Mouse (Mus musculus): ENCODE data around the gene Trpm1. TPM values are rescaled to one million over a fixed set of nuclear protein-coding genes. Genes with fewer than 3 reads are reported as not detected.

The Trpm1 gene
- total and polyA plus RNA-seq, 2 experiments from 2014 or later: 0.45 TPM; not detected in 1

GRCm38 (mm10) chr7:64163890-64164289 lies 10.3 kb downstream of the Trpm1 start:
- WGBS: 93% methylated on average over 1 of the region's 1 CpGs
- no peaks in the 10 kb centered on the region for H3K36me3 ChIP-seq (ENCODE audit: insufficient read depth)
- TF ChIP-seq CTCF (IDR thresholded peaks at IDR 0.05; ENCODE audit: low read depth): no peak
- no peaks in the 10 kb centered on the region for H3K4me1 ChIP-seq (ENCODE audit: insufficient read depth)
- no peak overlapping the region for H3K4me2 ChIP-seq (ENCODE audit: low read depth)
- no peak overlapping the region for H3K27ac ChIP-seq (ENCODE audit: low read depth, low read length)
- H3K9ac ChIP-seq: no peak overlapping the region
- ATAC-seq (no peak), DNase-seq (no peak)
- no peaks in the 10 kb centered on the region for H3K9me3 ChIP-seq (ENCODE audit: low read length)
- no peaks in the 10 kb centered on the region for H3K27me3 ChIP-seq (ENCODE audit: insufficient read depth, low read length)
- H3K4me3 ChIP-seq (ENCODE audit: low read depth, low read length): no peak overlapping the region

DNA sequence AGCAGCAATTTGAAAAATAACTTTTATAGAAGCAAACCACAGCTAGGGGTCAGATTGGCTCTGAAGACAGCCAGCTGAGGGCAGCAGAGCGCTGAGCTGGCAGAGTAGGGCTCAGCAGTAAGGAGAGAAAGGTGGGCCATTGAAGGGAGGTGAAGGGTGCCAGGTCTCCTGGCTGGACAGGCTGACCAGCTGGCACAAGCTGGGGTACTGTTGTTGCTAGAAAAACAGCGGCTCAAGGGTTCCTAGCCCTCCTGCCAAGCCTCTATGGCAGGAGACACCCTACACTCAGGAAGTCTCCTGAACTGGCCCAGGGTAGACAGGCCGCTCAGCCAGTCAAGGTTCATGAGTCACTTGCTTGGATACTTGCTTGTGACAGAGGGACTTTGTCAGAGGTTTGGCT lies 11.4 kb downstream of the Trpm1 start:
- peak; percentile 55 for DNase-seq
- ATAC-seq: peak; percentile 66

DNA sequence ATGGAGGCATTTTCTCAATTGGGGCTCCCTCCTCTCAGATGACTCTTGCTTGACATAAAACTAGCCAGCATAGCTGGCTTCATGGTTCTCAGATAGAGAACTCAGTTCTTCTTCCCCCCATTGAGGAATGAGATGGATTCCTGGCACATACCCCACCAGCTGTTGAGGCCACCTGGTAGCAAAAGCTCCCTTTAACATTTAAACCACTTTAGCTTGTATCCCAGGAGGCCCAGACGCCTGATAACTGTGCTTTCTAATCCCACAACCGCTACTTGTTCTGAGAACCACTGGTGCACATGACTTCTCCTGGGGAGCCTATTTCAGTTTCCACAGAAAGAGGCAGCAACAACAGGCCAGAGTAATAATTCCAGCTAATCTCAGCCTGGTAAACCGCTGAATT lies 12.4 kb downstream of the Trpm1 start:
- Histone ChIP-seq H3K4me1 (ENCODE audit: insufficient read depth) (no peaks in the 10 kb centered on the region), H3K9me3 (ENCODE audit: low read length) (no peaks in the 10 kb centered on the region), H3K4me2 (ENCODE audit: low read depth) (no peak overlapping the region), H3K9ac (no peak overlapping the region), H3K4me3 (ENCODE audit: low read depth, low read length) (no peak overlapping the region), H3K36me3 (ENCODE audit: insufficient read depth) (no peaks in the 10 kb centered on the region), H3K27ac (ENCODE audit: low read depth, low read length) (no peak overlapping the region), H3K27me3 (ENCODE audit: insufficient read depth, low read length) (no peaks in the 10 kb centered on the region)
- TF ChIP-seq CTCF (IDR thresholded peaks at IDR 0.05; ENCODE audit: low read depth): no peak
- DNase-seq (no peak), ATAC-seq (no peak)
- WGBS: 61% methylated on average over 3 of the region's 3 CpGs

More for the DNA sequence above, 11.4 kb downstream of the Trpm1 start:
- peak; percentile 80 for TF ChIP-seq CTCF (IDR thresholded peaks at IDR 0.05; ENCODE audit: low read depth)
- Histone ChIP-seq H3K27ac (ENCODE audit: low read depth, low read length) (no peak overlapping the region), H3K27me3 (ENCODE audit: insufficient read depth, low read length) (no peaks in the 10 kb centered on the region), H3K4me2 (ENCODE audit: low read depth) (no peak overlapping the region), H3K4me1 (ENCODE audit: insufficient read depth) (no peaks in the 10 kb centered on the region), H3K9ac (no peak overlapping the region), H3K36me3 (ENCODE audit: insufficient read depth) (no peaks in the 10 kb centered on the region), H3K4me3 (ENCODE audit: low read depth, low read length) (no peak overlapping the region), H3K9me3 (ENCODE audit: low read length) (no peaks in the 10 kb centered on the region)
- 56% methylated on average over 3 of the region's 3 CpGs for whole genome bisulfite sequencing

GRCm38 (mm10) chr7:64166724-64167123 lies 13.1 kb downstream of the Trpm1 start:
- H3K4me2 ChIP-seq (ENCODE audit: low read depth): no peak overlapping the region
- no peak overlapping the region for H3K27ac ChIP-seq (ENCODE audit: low read depth, low read length)
- no peak for TF ChIP-seq CTCF (IDR thresholded peaks at IDR 0.05; ENCODE audit: low read depth)
- no peaks in the 10 kb centered on the region for H3K27me3 ChIP-seq (ENCODE audit: insufficient read depth, low read length)
- no peaks in the 10 kb centered on the region for H3K9me3 ChIP-seq (ENCODE audit: low read length)
- no peaks in the 10 kb centered on the region for H3K4me1 ChIP-seq (ENCODE audit: insufficient read depth)
- no peak overlapping the region for H3K4me3 ChIP-seq (ENCODE audit: low read depth, low read length)
- ATAC-seq (no peak), DNase-seq (no peak)
- no peaks in the 10 kb centered on the region for H3K36me3 ChIP-seq (ENCODE audit: insufficient read depth)
- H3K9ac ChIP-seq: no peak overlapping the region

DNA sequence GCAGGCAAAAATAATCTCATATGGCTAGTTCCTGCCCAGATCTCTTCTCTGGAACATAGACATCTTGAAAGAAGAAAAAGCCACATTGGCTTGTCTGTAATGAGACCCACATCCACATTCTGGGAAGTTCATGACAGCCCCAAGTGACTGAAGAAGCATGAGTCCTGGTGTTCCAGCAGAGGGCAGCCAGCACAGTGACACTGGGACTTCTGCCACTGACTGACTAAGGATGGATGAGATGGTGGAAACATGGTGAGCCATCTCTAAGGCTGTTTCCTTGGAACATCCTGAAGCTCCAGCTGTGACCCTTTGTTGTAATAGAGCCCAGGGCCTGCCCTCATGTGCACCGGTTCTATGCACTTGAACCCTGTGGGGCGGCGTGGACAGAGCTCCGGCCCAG lies 25.7 kb downstream of the Trpm1 start:
- no peak overlapping the region for H3K4me2 ChIP-seq (ENCODE audit: low read depth)
- H3K4me3 ChIP-seq (ENCODE audit: low read depth, low read length): no peak overlapping the region
- no peak overlapping the region for H3K27ac ChIP-seq (ENCODE audit: low read depth, low read length)
- no peak overlapping the region for H3K9ac ChIP-seq
- no peaks in the 10 kb centered on the region for H3K36me3 ChIP-seq (ENCODE audit: insufficient read depth)
- 92% methylated on average over 4 of the region's 4 CpGs for WGBS
- no peak for DNase-seq
- no peak for ATAC-seq
- TF ChIP-seq CTCF (IDR thresholded peaks at IDR 0.05; ENCODE audit: low read depth): peak; percentile 34; the same call in 1 of the 2 replicates
- no peaks in the 10 kb centered on the region for H3K4me1 ChIP-seq (ENCODE audit: insufficient read depth)
- H3K9me3 ChIP-seq (ENCODE audit: low read length): no peaks in the 10 kb centered on the region
- no peaks in the 10 kb centered on the region for H3K27me3 ChIP-seq (ENCODE audit: insufficient read depth, low read length)

DNA sequence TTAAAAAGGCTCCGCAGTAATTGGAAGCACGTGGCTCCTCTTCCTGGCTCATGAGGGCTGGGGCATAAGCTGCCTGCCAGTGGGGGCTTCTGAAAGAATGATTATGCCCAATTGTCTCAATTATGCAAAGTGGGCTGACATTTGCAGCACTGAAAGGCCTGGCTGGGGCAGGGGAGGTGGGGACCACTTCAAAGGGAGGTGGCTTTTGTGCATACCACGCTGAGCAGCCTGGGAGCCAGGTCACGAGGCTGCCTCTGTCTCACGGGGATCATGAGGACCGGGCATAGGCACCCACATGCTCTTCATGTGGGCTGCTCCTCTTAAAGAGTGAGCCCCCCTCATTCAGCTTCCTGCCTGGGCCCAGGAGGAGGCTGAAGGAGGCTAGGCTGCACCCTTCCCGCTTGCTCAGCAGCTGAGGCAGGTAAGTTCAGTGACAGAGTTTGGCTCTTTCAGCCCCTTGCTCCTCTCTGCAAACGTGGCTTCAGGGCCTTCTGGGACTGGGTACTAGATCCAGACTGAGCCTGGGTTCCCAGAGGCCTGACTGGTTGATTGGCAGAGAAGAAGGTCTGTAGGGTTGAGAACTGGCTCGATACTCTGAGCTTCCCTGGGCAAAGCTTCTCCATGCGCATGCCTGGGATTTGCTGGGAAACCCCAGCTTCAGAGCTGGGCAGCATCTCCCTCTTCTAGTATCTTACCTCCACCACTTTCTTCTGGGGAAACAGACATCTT lies 31.7 kb downstream of the Trpm1 start:
- WGBS: 25% methylated on average over 10 of the region's 10 CpGs
- no peak for DNase-seq
- Histone ChIP-seq H3K4me1 (ENCODE audit: insufficient read depth) (no peaks in the 10 kb centered on the region), H3K27me3 (ENCODE audit: insufficient read depth, low read length) (no peaks in the 10 kb centered on the region), H3K9me3 (ENCODE audit: low read length) (no peaks in the 10 kb centered on the region), H3K27ac (ENCODE audit: low read depth, low read length) (no peak overlapping the region), H3K9ac (no peak overlapping the region), H3K4me2 (ENCODE audit: low read depth) (no peak overlapping the region), H3K4me3 (ENCODE audit: low read depth, low read length) (no peak overlapping the region), H3K36me3 (ENCODE audit: insufficient read depth) (no peaks in the 10 kb centered on the region)
- ATAC-seq: peak; percentile 55
- no peak for TF ChIP-seq CTCF (IDR thresholded peaks at IDR 0.05; ENCODE audit: low read depth)

DNA sequence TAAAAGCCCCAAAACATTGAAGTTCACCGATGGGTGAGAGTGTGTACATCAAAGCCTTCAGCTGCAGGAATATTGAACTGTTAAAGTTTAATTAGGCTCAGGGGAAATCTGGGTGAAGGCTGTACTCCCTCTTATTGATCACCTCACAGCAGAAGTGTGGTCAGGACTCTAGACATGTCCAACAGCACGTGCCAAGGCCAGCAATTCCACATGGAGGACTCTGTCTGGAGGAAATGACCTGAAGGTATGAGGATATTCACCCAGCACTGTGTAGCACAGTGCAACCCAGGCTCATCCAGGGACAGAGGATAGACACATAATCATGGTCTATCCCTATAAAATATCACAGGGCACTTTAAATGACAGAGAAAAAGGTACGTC lies 32.3 kb downstream of the Trpm1 start:
- Histone ChIP-seq H3K4me3 (ENCODE audit: low read depth, low read length) (no peak overlapping the region), H3K27ac (ENCODE audit: low read depth, low read length) (no peak overlapping the region), H3K4me1 (ENCODE audit: insufficient read depth) (no peaks in the 10 kb centered on the region), H3K9ac (no peak overlapping the region), H3K4me2 (ENCODE audit: low read depth) (no peak overlapping the region), H3K36me3 (ENCODE audit: insufficient read depth) (no peaks in the 10 kb centered on the region), H3K27me3 (ENCODE audit: insufficient read depth, low read length) (no peaks in the 10 kb centered on the region), H3K9me3 (ENCODE audit: low read length) (no peaks in the 10 kb centered on the region)
- TF ChIP-seq CTCF (IDR thresholded peaks at IDR 0.05; ENCODE audit: low read depth): no peak
- WGBS: 80% methylated on average over 3 of the region's 3 CpGs
- DNase-seq (no peak), ATAC-seq (no peak)

Measured in forebrain, postnatal 0 days (tissue).